Mouse (Mus musculus) heart, embryonic 15.5 days (tissue): ENCODE data around the gene Abcb6. TPM values are rescaled to one million over a fixed set of nuclear protein-coding genes. Genes with fewer than 3 reads are reported as not detected.
A peak's percentile ranks its signal among the peaks of the same experiment; 100 is the strongest.

Experiments
- ATAC-seq: fragments of 200-750 bp; cut with Nextera tagmentation; replicated peaks from 2 replicates; pipeline ENCODE4 v1.8.0; 2017; ENCODE audit warnings: low read depth, moderate TSS enrichment; ENCODE audit not compliant: insufficient number of reproducible peaks, insufficient read depth, low FRiP score
- H3K27ac ChIP-seq: fragments of 300-500 bp; sonication (generic); 2 replicates; pipeline ENCODE4 v1.5.1; 2015; ENCODE audit warnings: mild to moderate bottlenecking, inconsistent platforms
- H3K27me3 ChIP-seq: fragments of 300-500 bp; sonication (generic); 2 replicates; pipeline ENCODE4 v1.6.1; 2015; ENCODE audit warnings: inconsistent platforms
- H3K36me3 ChIP-seq: fragments of 300-500 bp; sonication (generic); 2 replicates; pipeline ENCODE4 v1.6.1; 2015; ENCODE audit warnings: mild to moderate bottlenecking, inconsistent platforms
- H3K4me1 ChIP-seq: fragments of 300-500 bp; sonication (generic); replicated peaks from 2 replicates; pipeline ENCODE4 v1.6.1; 2015; ENCODE audit warnings: inconsistent platforms
- H3K4me2 ChIP-seq: fragments of 300-500 bp; sonication (generic); 2 replicates; pipeline ENCODE4 v1.6.1; 2015; ENCODE audit warnings: inconsistent platforms, mild to moderate bottlenecking, moderate library complexity
- H3K4me3 ChIP-seq: fragments of 300-500 bp; sonication (generic); 2 replicates; pipeline ENCODE4 v1.5.1; 2015; ENCODE audit warnings: mild to moderate bottlenecking, inconsistent platforms
- H3K9ac ChIP-seq: fragments of 300-500 bp; sonication (generic); 2 replicates; pipeline ENCODE4 v1.6.1; 2015; ENCODE audit warnings: mild to moderate bottlenecking, inconsistent platforms
- H3K9me3 ChIP-seq: fragments of 300-500 bp; sonication (generic); replicated peaks from 2 replicates; pipeline ENCODE4 v1.6.1; 2016; ENCODE audit warnings: inconsistent platforms
- WGBS: fragments of 180-500 bp; shearing (Covaris S2); methylation state at CpG from one replicate; pipeline ENCODE4 v1.1.7; 2015; ENCODE audit warnings: mixed read lengths; 5-methylcytosine and 5-hydroxymethylcytosine counted together
- polyA plus RNA-seq: library from polyadenylated mRNA; unstranded; fragments of >200 nt; fragmentation: Nextera tagmentation; extraction: Ambion mirVana; gene quantifications from 2 replicates; pipeline ENCODE4 v1.2.1, GENCODE M21; 2015

Gene Abcb6
- polyA plus RNA-seq, 1 experiment from 2014 or later: 14.1 TPM

- Histone ChIP-seq H3K27ac (peak overlapping the region; percentile 90), H3K4me3 (peak overlapping the region; percentile 83), H3K27me3 (no peaks in the 10 kb centered on the region), H3K9ac (peak overlapping the region; percentile 63), H3K9me3 (no peaks in the 10 kb centered on the region), H3K4me1 (peaks cover 23% of the 10 kb centered on the region), H3K4me2 (peak overlapping the region; percentile 71), H3K36me3 (peaks cover 34% of the 10 kb centered on the region)
- WGBS: under 1% methylated on average over 19 of the region's 19 CpGs
- ATAC-seq: peak; percentile 44; the same call in 1 of the 2 replicates
Measured at GRCm38 (mm10) chr1:75192452-75192851, 12.3 kb upstream of the Abcb6 start.

- Histone ChIP-seq H3K27ac (peak within 1 kb of the TSS; percentile 90), H3K9ac (peak within 1 kb of the TSS; percentile 80), H3K9me3 (no peaks in the 10 kb centered on the region), H3K27me3 (no peaks in the 10 kb centered on the region), H3K4me1 (peaks cover 23% of the 10 kb centered on the region), H3K4me3 (peak within 1 kb of the TSS; percentile 83), H3K4me2 (peak within 1 kb of the TSS; percentile 76), H3K36me3 (peaks cover 34% of the 10 kb centered on the region)
- peak; percentile 99 for ATAC-seq
- WGBS: under 1% methylated on average over 56 of the region's 56 CpGs
Measured at GRCm38 (mm10) chr1:75191622-75192402, 11.6 kb upstream of the Abcb6 start, which contains the start of the genes Ankzf1 and Atg9a. Ankzf1 (plus strand) TSS chr1:75192151. Atg9a (minus strand) TSS chr1:75192196.

GRCm38 (mm10) chr1:75191258-75191621 is 11.0 kb upstream of the Abcb6 start:
- no peaks in the 10 kb centered on the region for H3K27me3 ChIP-seq
- H3K9ac ChIP-seq: peak overlapping the region; percentile 80
- H3K27ac ChIP-seq: peak overlapping the region; percentile 89
- WGBS: 42% methylated on average over 5 of the region's 5 CpGs
- peaks cover 23% of the 10 kb centered on the region for H3K4me1 ChIP-seq
- ATAC-seq: no peak
- no peaks in the 10 kb centered on the region for H3K9me3 ChIP-seq
- peak overlapping the region; percentile 76 for H3K4me2 ChIP-seq
- H3K4me3 ChIP-seq: peak overlapping the region; percentile 83
- H3K36me3 ChIP-seq: peaks cover 35% of the 10 kb centered on the region

- WGBS: 52% methylated on average over 2 of the region's 2 CpGs
- H3K27me3 ChIP-seq: no peaks in the 10 kb centered on the region
- H3K4me3 ChIP-seq: peak overlapping the region; percentile 83
- peak overlapping the region; percentile 76 for H3K4me2 ChIP-seq
- H3K4me1 ChIP-seq: peaks cover 23% of the 10 kb centered on the region
- peak overlapping the region; percentile 80 for H3K9ac ChIP-seq
- peaks cover 35% of the 10 kb centered on the region for H3K36me3 ChIP-seq
- no peak overlapping the region for H3K27ac ChIP-seq
- ATAC-seq: no peak
- no peaks in the 10 kb centered on the region for H3K9me3 ChIP-seq
Measured at GRCm38 (mm10) chr1:75190577-75190976, 10.4 kb upstream of the Abcb6 start.

- Histone ChIP-seq H3K4me1 (peaks cover 15% of the 10 kb centered on the region), H3K27me3 (no peaks in the 10 kb centered on the region), H3K9me3 (no peaks in the 10 kb centered on the region), H3K9ac (no peak overlapping the region), H3K27ac (no peak overlapping the region), H3K4me2 (no peak overlapping the region), H3K36me3 (peaks cover 41% of the 10 kb centered on the region), H3K4me3 (no peak overlapping the region)
- ATAC-seq: no peak
- WGBS: 74% methylated on average over 2 of the region's 2 CpGs
Measured at GRCm38 (mm10) chr1:75187914-75188483, 7.8 kb upstream of the Abcb6 start.

- Histone ChIP-seq H3K9ac (no peak overlapping the region), H3K9me3 (no peaks in the 10 kb centered on the region), H3K4me2 (no peak overlapping the region), H3K4me1 (peaks cover 13% of the 10 kb centered on the region), H3K36me3 (peaks cover 50% of the 10 kb centered on the region), H3K27ac (no peak overlapping the region), H3K27me3 (no peaks in the 10 kb centered on the region), H3K4me3 (no peak overlapping the region)
- no peak for ATAC-seq
Measured at GRCm38 (mm10) chr1:75187126-75187525, 6.9 kb upstream of the Abcb6 start.

- WGBS: 89% methylated on average over 11 of the region's 11 CpGs
- H3K27ac ChIP-seq: no peak overlapping the region
- H3K9ac ChIP-seq: no peak overlapping the region
- H3K4me2 ChIP-seq: no peak overlapping the region
- H3K27me3 ChIP-seq: no peaks in the 10 kb centered on the region
- H3K36me3 ChIP-seq: peaks cover 57% of the 10 kb centered on the region
- peaks cover 8% of the 10 kb centered on the region for H3K4me1 ChIP-seq
- no peak overlapping the region for H3K4me3 ChIP-seq
- no peak for ATAC-seq
- H3K9me3 ChIP-seq: no peaks in the 10 kb centered on the region
Measured at GRCm38 (mm10) chr1:75185495-75185894, 5.3 kb upstream of the Abcb6 start.

- no peaks in the 10 kb centered on the region for H3K27me3 ChIP-seq
- peaks cover 50% of the 10 kb centered on the region for H3K36me3 ChIP-seq
- no peak overlapping the region for H3K9ac ChIP-seq
- WGBS: 64% methylated on average over 4 of the region's 4 CpGs
- H3K4me2 ChIP-seq: no peak overlapping the region
- ATAC-seq: no peak
- H3K27ac ChIP-seq: no peak overlapping the region
- H3K9me3 ChIP-seq: no peaks in the 10 kb centered on the region
- H3K4me1 ChIP-seq: peaks cover 14% of the 10 kb centered on the region
- H3K4me3 ChIP-seq: no peak overlapping the region
Measured at GRCm38 (mm10) chr1:75182160-75182559, 2.0 kb upstream of the Abcb6 start.

GRCm38 (mm10) chr1:75181377-75181870 is 1.2 kb upstream of the Abcb6 start:
- 79% methylated on average over 4 of the region's 4 CpGs for WGBS
- H3K27ac ChIP-seq: no peak overlapping the region
- peaks cover 48% of the 10 kb centered on the region for H3K36me3 ChIP-seq
- H3K27me3 ChIP-seq: no peaks in the 10 kb centered on the region
- no peak overlapping the region for H3K4me2 ChIP-seq
- H3K4me1 ChIP-seq: peaks cover 14% of the 10 kb centered on the region
- H3K9me3 ChIP-seq: no peaks in the 10 kb centered on the region
- no peak overlapping the region for H3K9ac ChIP-seq
- H3K4me3 ChIP-seq: no peak overlapping the region
- ATAC-seq: no peak

- 34% methylated on average over 7 of the region's 7 CpGs for WGBS
- H3K9ac ChIP-seq: no peak overlapping the region
- no peaks in the 10 kb centered on the region for H3K9me3 ChIP-seq
- H3K27ac ChIP-seq: no peak overlapping the region
- peak overlapping the region; percentile 76; the same call in 1 of the 2 replicates for H3K4me3 ChIP-seq
- peaks cover 43% of the 10 kb centered on the region for H3K36me3 ChIP-seq
- peaks cover 14% of the 10 kb centered on the region for H3K4me1 ChIP-seq
- H3K4me2 ChIP-seq: peak overlapping the region; percentile 99
- no peaks in the 10 kb centered on the region for H3K27me3 ChIP-seq
- no peak for ATAC-seq
Measured at GRCm38 (mm10) chr1:75180741-75181140, 549 bp upstream of the Abcb6 start.

GRCm38 (mm10) chr1:75179334-75180104 is 673 bp downstream of the Abcb6 start:
- Histone ChIP-seq H3K27ac (peak overlapping the region; percentile 38), H3K27me3 (no peaks in the 10 kb centered on the region), H3K9ac (peak overlapping the region; percentile 60), H3K4me3 (peak overlapping the region; percentile 76), H3K4me1 (peaks cover 14% of the 10 kb centered on the region), H3K36me3 (peaks cover 36% of the 10 kb centered on the region), H3K4me2 (peak overlapping the region; percentile 99), H3K9me3 (no peaks in the 10 kb centered on the region)
- ATAC-seq: peak; percentile 37
- WGBS: 6% methylated on average over 23 of the region's 23 CpGs
